Comparison of ENCODE assay signal across 12 mouse cellular contexts in genomic region chr2:93404169-93404568, GRCm38 (mm10). TPM values are rescaled to one million over a fixed set of nuclear protein-coding genes. Genes with fewer than 3 reads are reported as not detected.
DNase-seq lines count a peak whose midpoint lies in the region; ATAC-seq and TF ChIP-seq lines count a peak whose summit lies in the region.
"Had no signal": no experiment of that assay in that cellular context is flagged by ENCODE, and none has a peak within 500 bp of the region (broad histone marks: within the 10 kb centered on the region; RNA-seq: fewer than 3 reads in every experiment).

No protein-coding gene starts in this region.

- DNase-seq in gastrocnemius, adult 2 months: no peak
- no peak for DNase-seq in gastrocnemius, adult 18-20 months (ENCODE audit: low spot score)
- DNase-seq in liver, embryonic 14.5 days (ENCODE audit: low read depth in 3 of 3, low spot score in 3 of 3): no peak
- peak; percentile 24 for DNase-seq in ZHBTc4 (ENCODE audit: low read depth, low spot score)
- DNase-seq in retina, embryonic 14.5 days (ENCODE audit: low spot score): peak; percentile 47
- DNase-seq in natural killer cell, adult 2 months (ENCODE audit: low spot score in 2 of 2): no peak
- no peak for DNase-seq in layer of hippocampus, postnatal 14 days (ENCODE audit: low spot score in 2 of 2)
- DNase-seq: kidney, adult 8-10 months had no signal

- TF ChIP-seq EP300 in liver, embryonic 14.5 days (IDR thresholded peaks at IDR 0.05; ENCODE audit: low read depth): no peak

- H3K4me2 ChIP-seq in liver, embryonic 14.5 days (ENCODE audit: low read depth): no peak overlapping the region
- H3K4me2 ChIP-seq in liver, embryonic 12.5 days: no peak overlapping the region
- H3K4me2 ChIP-seq: embryonic facial prominence, embryonic 15.5 days; lung, embryonic 15.5 days had no signal

- intact Hi-C loops in gastrocnemius, adult 2 months (cut with DNase I): no loop called here

- no peak overlapping the region for H3K27ac ChIP-seq in gastrocnemius, adult 2 months
- H3K27ac ChIP-seq in liver, embryonic 14.5 days: no peak overlapping the region
- no peak overlapping the region for H3K27ac ChIP-seq in liver, embryonic 12.5 days
- H3K27ac ChIP-seq: embryonic facial prominence, embryonic 15.5 days; lung, embryonic 15.5 days had no signal

- no peak overlapping the region for H3K4me3 ChIP-seq in gastrocnemius, adult 2 months
- H3K4me3 ChIP-seq in liver, embryonic 14.5 days (ENCODE audit: insufficient read depth in 1 of 2, low read depth in 2 of 2, low read length in 2 of 2): no peak overlapping the region
- no peak overlapping the region for H3K4me3 ChIP-seq in liver, embryonic 12.5 days
- H3K4me3 ChIP-seq: embryonic facial prominence, embryonic 15.5 days; lung, embryonic 15.5 days had no signal

- WGBS in liver, embryonic 14.5 days (ENCODE audit: insufficient replicate concordance): 40% methylated on average over 4 of the region's 4 CpGs
- 33% methylated on average over 4 of the region's 4 CpGs for WGBS in liver, embryonic 12.5 days (ENCODE audit: insufficient replicate concordance)

- no peaks in the 10 kb centered on the region for H3K9me3 ChIP-seq in liver, embryonic 14.5 days (ENCODE audit: control insufficient read depth, low read length)
- no peaks in the 10 kb centered on the region for H3K9me3 ChIP-seq in liver, embryonic 12.5 days (replicated peaks)
- H3K9me3 ChIP-seq: embryonic facial prominence, embryonic 15.5 days; lung, embryonic 15.5 days had no signal

- H3K36me3 ChIP-seq in liver, embryonic 14.5 days (replicated peaks; ENCODE audit: control insufficient read depth, insufficient read depth, low read depth): no peaks in the 10 kb centered on the region
- H3K36me3 ChIP-seq in liver, embryonic 12.5 days: no peaks in the 10 kb centered on the region
- H3K36me3 ChIP-seq: embryonic facial prominence, embryonic 15.5 days; lung, embryonic 15.5 days had no signal

- no peak overlapping the region for H3K9ac ChIP-seq in liver, embryonic 14.5 days (replicated peaks)
- no peak overlapping the region for H3K9ac ChIP-seq in liver, embryonic 12.5 days
- H3K9ac ChIP-seq: embryonic facial prominence, embryonic 15.5 days; lung, embryonic 15.5 days had no signal

- peak; percentile 14; the same call in 1 of the 2 replicates for TF ChIP-seq CTCF in gastrocnemius, adult 2 months (IDR thresholded peaks at IDR 0.05)
- TF ChIP-seq CTCF in liver, embryonic 14.5 days (IDR thresholded peaks at IDR 0.05; ENCODE audit: low read depth): peak; percentile 56

- H3K27me3 ChIP-seq in liver, embryonic 14.5 days (ENCODE audit: control insufficient read depth, insufficient read depth, low read length): no peaks in the 10 kb centered on the region
- H3K27me3 ChIP-seq in liver, embryonic 12.5 days (replicated peaks): 0 out of 2 replicates have a peak, but pooled peaks cover 17% of the 10 kb centered on the region
- H3K27me3 ChIP-seq: lung, embryonic 15.5 days had no signal

- ATAC-seq in liver, embryonic 14.5 days (ENCODE audit: insufficient read depth): no peak
- no peak for ATAC-seq in liver, embryonic 12.5 days
- ATAC-seq: activated CD4-positive, CD25-positive, alpha-beta regulatory T cell, adult 4 months had no signal

- no peaks in the 10 kb centered on the region for H3K4me1 ChIP-seq in liver, embryonic 14.5 days (replicated peaks; ENCODE audit: control insufficient read depth in 2 of 2, insufficient read depth in 2 of 2, low read length in 1 of 2)
- no peaks in the 10 kb centered on the region for H3K4me1 ChIP-seq in liver, embryonic 12.5 days

RNA-seq across cellular contexts. Expression of gene Cd82, which starts 58.8 kb away (rescaled TPM):
- 10 to 100 TPM in 1 of 2 experiments, 1 to 10 TPM in 1; 6.6 to 17.8 TPM for total RNA-seq in gastrocnemius, adult 2 months (2021)
- 1 to 10 TPM; 8.5 to 9.4 TPM for total RNA-seq in gastrocnemius, adult 18-20 months (2021)
- 61.6 and 72.2 TPM in 2 replicates for polyA plus RNA-seq in liver, embryonic 14.5 days (2012; rRNA removed)
- 58.6 and 63.1 TPM in 2 replicates for polyA plus RNA-seq in liver, embryonic 14.5 days (2014; fragmentation: Nextera tagmentation; extraction: Ambion mirVana)
- polyA plus RNA-seq in liver, embryonic 12.5 days (2016; fragmentation: Nextera tagmentation; extraction: Ambion mirVana): 46.2 and 49.4 TPM in 2 replicates
- 10 to 100 TPM; 11.2 to 15.2 TPM for total RNA-seq in layer of hippocampus, postnatal 14 days (2021)

Comparison
In these comparisons a context has a peak if more than half of its experiments do, and no peak if none do; other contexts are left out.
1. DNase-seq: peak in ZHBTc4 (single experiment) and retina, embryonic 14.5 days (single experiment); none in gastrocnemius, adult 2 months (single experiment), gastrocnemius, adult 18-20 months (single experiment), liver, embryonic 14.5 days (0 of 3), natural killer cell, adult 2 months (0 of 2) and layer of hippocampus, postnatal 14 days (0 of 2).